1 mouse cellular context compared by ENCODE assay signal in genomic region chr16:22876218-22877043, GRCm38 (mm10).
TF ChIP-seq lines count a peak whose summit lies in the region.

No protein-coding gene starts in this region.

TF ChIP-seq in MEL, 35 proteins besides CTCF, POLR2A, EP300 and RAD21:
- TF ChIP-seq SMC3 (IDR thresholded peaks at IDR 0.05; ENCODE audit: low read depth, low read length): peak; percentile 94
- peak; percentile 81 for TF ChIP-seq ZC3H11A (IDR thresholded peaks at IDR 0.05; ENCODE audit: low read depth, low read length)
- no peak for TF ChIP-seq MAX (IDR thresholded peaks at IDR 0.05; ENCODE audit: low read length)
- no peak for TF ChIP-seq JUND (IDR thresholded peaks at IDR 0.05; ENCODE audit: low read depth, low read length)
